Mouse (Mus musculus) heart, embryonic 12.5 days (tissue): ENCODE data around the gene Ramp2. TPM values are rescaled to one million over a fixed set of nuclear protein-coding genes. Genes with fewer than 3 reads are reported as not detected.

Experiments used
- ATAC-seq: fragments of 200-750 bp; cut with Nextera tagmentation; 2 replicates; pipeline ENCODE4 v1.8.0; 2017; ENCODE audit warnings: moderate TSS enrichment, moderate library complexity; ENCODE audit not compliant: insufficient number of reproducible peaks, low FRiP score
- H3K27ac ChIP-seq: fragments of 300-500 bp; sonication (generic); 2 replicates; pipeline ENCODE4 v1.5.1; 2016; ENCODE audit warnings: mild to moderate bottlenecking, moderate library complexity; ENCODE audit not compliant: poor library complexity, severe bottlenecking
- H3K27me3 ChIP-seq: fragments of 300-500 bp; sonication (generic); replicated peaks from 2 replicates; pipeline ENCODE4 v1.6.1; 2016; ENCODE audit warnings: mild to moderate bottlenecking, moderate library complexity
- H3K36me3 ChIP-seq: fragments of 300-500 bp; sonication (generic); 2 replicates; pipeline ENCODE4 v1.6.1; 2016; ENCODE audit warnings: mild to moderate bottlenecking, moderate library complexity
- H3K4me1 ChIP-seq: fragments of 300-500 bp; sonication (generic); replicated peaks from 2 replicates; pipeline ENCODE4 v1.6.1; 2016; ENCODE audit warnings: mild to moderate bottlenecking
- H3K4me2 ChIP-seq: fragments of 300-500 bp; sonication (generic); 2 replicates; pipeline ENCODE4 v1.6.1; 2016; ENCODE audit warnings: mild to moderate bottlenecking, moderate library complexity
- H3K4me3 ChIP-seq: fragments of 300-500 bp; sonication (generic); 2 replicates; pipeline ENCODE4 v1.5.1; 2016; ENCODE audit warnings: mild to moderate bottlenecking
- H3K9ac ChIP-seq: fragments of 300-500 bp; sonication (generic); 2 replicates; pipeline ENCODE4 v1.6.1; 2016; ENCODE audit warnings: mild to moderate bottlenecking, moderate library complexity
- H3K9me3 ChIP-seq: fragments of 300-500 bp; sonication (generic); replicated peaks from 2 replicates; pipeline ENCODE4 v1.6.1; 2016; ENCODE audit warnings: mild to moderate bottlenecking, moderate library complexity
- WGBS: fragments of 180-500 bp; shearing (Covaris S2); methylation state at CpG from one replicate; pipeline ENCODE4 v1.1.7; 2016; 5-methylcytosine and 5-hydroxymethylcytosine counted together
- polyA plus RNA-seq: library from polyadenylated mRNA; unstranded; fragments of >200 nt; fragmentation: Nextera tagmentation; extraction: Ambion mirVana; gene quantifications from 2 replicates; pipeline ENCODE4 v1.2.1, GENCODE M21; 2016

Gene Ramp2
- polyA plus RNA-seq, 1 experiment from 2014 or later: 233 TPM

GRCm38 (mm10) chr11:101225331-101226064 lies 20.3 kb upstream of the Ramp2 start:
- Histone ChIP-seq H3K4me1 (peaks cover 15% of the 10 kb centered on the region), H3K4me2 (peak overlapping the region; percentile 85), H3K4me3 (peak overlapping the region; percentile 86), H3K36me3 (no peaks in the 10 kb centered on the region), H3K9ac (peak overlapping the region; percentile 88), H3K27ac (peak overlapping the region; percentile 62), H3K27me3 (no peaks in the 10 kb centered on the region), H3K9me3 (no peaks in the 10 kb centered on the region)
- WGBS: 17% methylated on average over 25 of the region's 25 CpGs
- peak; percentile 0; the same call in 1 of the 2 replicates for ATAC-seq

GRCm38 (mm10) chr11:101226065-101226701 lies 19.6 kb upstream of the Ramp2 start, which contains the start of gene Ezh1:
Gene Ezh1, minus strand, starts transcription at chr11:101226463.
- ATAC-seq: peak; percentile 95
- Histone ChIP-seq H3K4me1 (peaks cover 22% of the 10 kb centered on the region), H3K9ac (peak within 1 kb of the TSS; percentile 88), H3K4me3 (peak within 1 kb of the TSS; percentile 86), H3K27ac (peak within 1 kb of the TSS; percentile 62), H3K27me3 (no peaks in the 10 kb centered on the region), H3K36me3 (no peaks in the 10 kb centered on the region), H3K9me3 (no peaks in the 10 kb centered on the region), H3K4me2 (peak within 1 kb of the TSS; percentile 85)
- WGBS: under 1% methylated on average over 56 of the region's 56 CpGs

GRCm38 (mm10) chr11:101229361-101229900 lies 16.4 kb upstream of the Ramp2 start:
- no peaks in the 10 kb centered on the region for H3K9me3 ChIP-seq
- H3K4me2 ChIP-seq: no peak overlapping the region
- H3K4me1 ChIP-seq: peaks cover 32% of the 10 kb centered on the region
- H3K36me3 ChIP-seq: no peaks in the 10 kb centered on the region
- peak overlapping the region; percentile 92 for H3K27ac ChIP-seq
- H3K9ac ChIP-seq: no peak overlapping the region
- H3K4me3 ChIP-seq: no peak overlapping the region
- WGBS: 23% methylated on average over 8 of the region's 8 CpGs
- no peak for ATAC-seq
- H3K27me3 ChIP-seq: no peaks in the 10 kb centered on the region

- H3K27me3 ChIP-seq: no peaks in the 10 kb centered on the region
- no peak overlapping the region for H3K4me2 ChIP-seq
Observed at GRCm38 (mm10) chr11:101230061-101230511, 15.7 kb upstream of the Ramp2 start.

GRCm38 (mm10) chr11:101230526-101230925 lies 15.3 kb upstream of the Ramp2 start:
- ATAC-seq: no peak
- Histone ChIP-seq H3K27me3 (no peaks in the 10 kb centered on the region), H3K9ac (no peak overlapping the region), H3K4me2 (peak overlapping the region; percentile 57; the same call in 1 of the 2 replicates), H3K9me3 (no peaks in the 10 kb centered on the region), H3K36me3 (no peaks in the 10 kb centered on the region), H3K4me1 (peaks cover 26% of the 10 kb centered on the region), H3K27ac (peak overlapping the region; percentile 92), H3K4me3 (no peak overlapping the region)
- 31% methylated on average over 5 of the region's 5 CpGs for WGBS

More at GRCm38 (mm10) chr11:101230061-101230511, 15.7 kb upstream of the Ramp2 start:
- ATAC-seq: no peak
- Histone ChIP-seq H3K36me3 (no peaks in the 10 kb centered on the region), H3K27ac (peak overlapping the region; percentile 92), H3K4me3 (no peak overlapping the region), H3K9ac (no peak overlapping the region), H3K9me3 (no peaks in the 10 kb centered on the region), H3K4me1 (peaks cover 30% of the 10 kb centered on the region)
- 48% methylated on average over 2 of the region's 2 CpGs for WGBS

- Histone ChIP-seq H3K4me1 (peaks cover 25% of the 10 kb centered on the region), H3K27me3 (no peaks in the 10 kb centered on the region), H3K9me3 (no peaks in the 10 kb centered on the region), H3K4me3 (peak overlapping the region; percentile 17), H3K9ac (peak overlapping the region; percentile 56), H3K27ac (peak overlapping the region; percentile 92), H3K4me2 (peak overlapping the region; percentile 57), H3K36me3 (no peaks in the 10 kb centered on the region)
- 0 out of 2 replicates have a peak, but pooled peaks have one; percentile 28 for ATAC-seq
- WGBS: 11% methylated on average over 18 of the region's 18 CpGs
Observed at GRCm38 (mm10) chr11:101230991-101231871, 14.6 kb upstream of the Ramp2 start.

GRCm38 (mm10) chr11:101232010-101232839 lies 13.6 kb upstream of the Ramp2 start:
- no peaks in the 10 kb centered on the region for H3K9me3 ChIP-seq
- peak overlapping the region; percentile 57 for H3K4me2 ChIP-seq
- H3K27ac ChIP-seq: peak overlapping the region; percentile 92
- peaks cover 25% of the 10 kb centered on the region for H3K4me1 ChIP-seq
- H3K27me3 ChIP-seq: no peaks in the 10 kb centered on the region
- no peaks in the 10 kb centered on the region for H3K36me3 ChIP-seq
- H3K4me3 ChIP-seq: peak overlapping the region; percentile 17; the same call in 1 of the 2 replicates
- ATAC-seq: peak; percentile 90
- WGBS: 37% methylated on average over 6 of the region's 6 CpGs
- H3K9ac ChIP-seq: peak overlapping the region; percentile 56; the same call in 1 of the 2 replicates

- ATAC-seq: no peak
- Histone ChIP-seq H3K4me2 (no peak overlapping the region), H3K9ac (no peak overlapping the region), H3K4me3 (no peak overlapping the region), H3K27me3 (no peaks in the 10 kb centered on the region), H3K36me3 (no peaks in the 10 kb centered on the region), H3K4me1 (peaks cover 29% of the 10 kb centered on the region), H3K9me3 (no peaks in the 10 kb centered on the region), H3K27ac (no peak overlapping the region)
- 74% methylated on average over 1 of the region's 1 CpGs for WGBS
Observed at GRCm38 (mm10) chr11:101233240-101233639, 12.6 kb upstream of the Ramp2 start.

GRCm38 (mm10) chr11:101234124-101234523 lies 11.7 kb upstream of the Ramp2 start:
- Histone ChIP-seq H3K36me3 (no peaks in the 10 kb centered on the region), H3K4me3 (no peak overlapping the region), H3K4me1 (peaks cover 29% of the 10 kb centered on the region), H3K4me2 (no peak overlapping the region), H3K27me3 (no peaks in the 10 kb centered on the region), H3K9me3 (no peaks in the 10 kb centered on the region), H3K9ac (no peak overlapping the region), H3K27ac (no peak overlapping the region)
- no peak for ATAC-seq

GRCm38 (mm10) chr11:101235429-101235828 lies 10.4 kb upstream of the Ramp2 start:
- Histone ChIP-seq H3K27ac (no peak overlapping the region), H3K4me1 (peaks cover 21% of the 10 kb centered on the region), H3K4me2 (no peak overlapping the region), H3K36me3 (no peaks in the 10 kb centered on the region), H3K27me3 (no peaks in the 10 kb centered on the region), H3K9ac (no peak overlapping the region), H3K4me3 (no peak overlapping the region), H3K9me3 (no peaks in the 10 kb centered on the region)
- no peak for ATAC-seq
